Mouse (Mus musculus): ENCODE results near the gene Mosmo. TPM values are rescaled to one million over a fixed set of nuclear protein-coding genes. Genes with fewer than 3 reads are reported as not detected.

Gene Mosmo
- 8.2 and 10.1 TPM in 2 replicates for polyA plus RNA-seq (2015; fragmentation: Nextera tagmentation; extraction: Ambion mirVana)

- H3K9ac ChIP-seq (replicated peaks; ENCODE audit: low read length), result peak within 1 kb of the TSS; percentile 87
- H3K4me1 ChIP-seq (ENCODE audit: insufficient read depth, low read length), result peaks cover 28% of the 10 kb centered on the region
- no peaks in the 10 kb centered on the region for H3K27me3 ChIP-seq (ENCODE audit: insufficient read depth, low read length)
- WGBS, result under 1% methylated on average over 26 of the region's 44 CpGs
- peak; percentile 97 for ATAC-seq (ENCODE audit: low FRiP score, low TSS enrichment)
- peak within 1 kb of the TSS; percentile 70; the same call in 1 of the 2 replicates for H3K27ac ChIP-seq (ENCODE audit: low read length)
- H3K4me3 ChIP-seq (ENCODE audit: low read length), result peak within 1 kb of the TSS; percentile 91
- H3K36me3 ChIP-seq (ENCODE audit: insufficient read depth, low read length), result no peaks in the 10 kb centered on the region
- H3K9me3 ChIP-seq (ENCODE audit: low read length), result no peaks in the 10 kb centered on the region
- H3K4me2 ChIP-seq (replicated peaks; ENCODE audit: low read depth, low read length), result peak within 1 kb of the TSS; percentile 87
These were observed at the start of gene Mosmo for GRCm38 (mm10) chr7:120677001-120677643. TSS of gene Mosmo (plus strand) at chr7:120677618.

GRCm38 (mm10) chr7:120632518-120632917 is 44.9 kb upstream of the Mosmo start:
- no peak overlapping the region for H3K4me3 ChIP-seq (ENCODE audit: low read length)
- no peak overlapping the region for H3K9ac ChIP-seq (replicated peaks; ENCODE audit: low read length)
- WGBS, result 52% methylated on average over 1 of the region's 1 CpGs
- no peak overlapping the region for H3K27ac ChIP-seq (ENCODE audit: low read length)
- no peak overlapping the region for H3K4me2 ChIP-seq (replicated peaks; ENCODE audit: low read depth, low read length)
- peaks cover 21% of the 10 kb centered on the region for H3K4me1 ChIP-seq (ENCODE audit: insufficient read depth, low read length)
- peaks cover 1% of the 10 kb centered on the region; the same call in 1 of the 2 replicates for H3K36me3 ChIP-seq (ENCODE audit: insufficient read depth, low read length)
- no peak for ATAC-seq (ENCODE audit: low FRiP score, low TSS enrichment)
- no peaks in the 10 kb centered on the region for H3K9me3 ChIP-seq (ENCODE audit: low read length)
- no peaks in the 10 kb centered on the region for H3K27me3 ChIP-seq (ENCODE audit: insufficient read depth, low read length)

GRCm38 (mm10) chr7:120634301-120634700 is 43.1 kb upstream of the Mosmo start:
- Histone ChIP-seq H3K36me3 (ENCODE audit: insufficient read depth, low read length) (peaks cover 14% of the 10 kb centered on the region), H3K9ac (replicated peaks; ENCODE audit: low read length) (peak overlapping the region; percentile 96), H3K4me2 (replicated peaks; ENCODE audit: low read depth, low read length) (peak overlapping the region; percentile 73), H3K27me3 (ENCODE audit: insufficient read depth, low read length) (no peaks in the 10 kb centered on the region), H3K9me3 (ENCODE audit: low read length) (no peaks in the 10 kb centered on the region), H3K27ac (ENCODE audit: low read length) (peak overlapping the region; percentile 96), H3K4me3 (ENCODE audit: low read length) (peak overlapping the region; percentile 95), H3K4me1 (ENCODE audit: insufficient read depth, low read length) (peaks cover 21% of the 10 kb centered on the region)
- 5% methylated on average over 9 of the region's 9 CpGs for WGBS
- ATAC-seq (ENCODE audit: low FRiP score, low TSS enrichment), result peak; percentile 49; the same call in 1 of the 2 replicates

GRCm38 (mm10) chr7:120634711-120635361 is 42.6 kb upstream of the Mosmo start, which contains the start of gene Uqcrc2:
TSS of gene Uqcrc2 (plus strand) at chr7:120635176.
- Histone ChIP-seq H3K4me1 (ENCODE audit: insufficient read depth, low read length) (peaks cover 21% of the 10 kb centered on the region), H3K27me3 (ENCODE audit: insufficient read depth, low read length) (no peaks in the 10 kb centered on the region), H3K9me3 (ENCODE audit: low read length) (no peaks in the 10 kb centered on the region), H3K36me3 (ENCODE audit: insufficient read depth, low read length) (peaks cover 17% of the 10 kb centered on the region), H3K27ac (ENCODE audit: low read length) (peak within 1 kb of the TSS; percentile 96), H3K9ac (replicated peaks; ENCODE audit: low read length) (peak within 1 kb of the TSS; percentile 96), H3K4me2 (replicated peaks; ENCODE audit: low read depth, low read length) (peak within 1 kb of the TSS; percentile 84), H3K4me3 (ENCODE audit: low read length) (peak within 1 kb of the TSS; percentile 95)
- WGBS, result under 1% methylated on average over 45 of the region's 45 CpGs
- peak; percentile 99 for ATAC-seq (ENCODE audit: low FRiP score, low TSS enrichment)

GRCm38 (mm10) chr7:120635362-120635781 is 42.0 kb upstream of the Mosmo start:
- no peak for ATAC-seq (ENCODE audit: low FRiP score, low TSS enrichment)
- under 1% methylated on average over 32 of the region's 32 CpGs for WGBS
- no peaks in the 10 kb centered on the region for H3K27me3 ChIP-seq (ENCODE audit: insufficient read depth, low read length)

DNA sequence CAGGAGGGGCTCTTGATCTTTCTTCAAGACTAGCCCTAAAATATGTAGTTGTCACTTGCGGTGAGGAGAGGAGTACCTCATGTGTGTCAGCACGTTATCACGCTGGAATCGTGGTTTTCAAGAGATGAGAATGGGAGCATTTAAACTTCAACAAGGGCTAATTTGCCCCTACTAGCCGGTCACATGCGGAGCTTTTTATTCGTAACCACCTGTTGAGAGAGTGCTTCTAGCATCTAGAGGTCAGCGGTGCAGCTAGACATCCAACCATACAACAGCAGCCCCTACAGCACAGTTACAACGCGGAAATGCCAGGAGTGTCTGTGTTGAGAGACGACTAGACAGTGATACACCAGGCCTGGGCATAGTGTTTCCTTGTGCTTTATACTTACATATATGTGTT is 41.6 kb upstream of the Mosmo start:
- Histone ChIP-seq H3K27ac (ENCODE audit: low read length) (peak overlapping the region; percentile 96), H3K9ac (replicated peaks; ENCODE audit: low read length) (peak overlapping the region; percentile 96), H3K27me3 (ENCODE audit: insufficient read depth, low read length) (no peaks in the 10 kb centered on the region), H3K4me3 (ENCODE audit: low read length) (peak overlapping the region; percentile 95), H3K9me3 (ENCODE audit: low read length) (no peaks in the 10 kb centered on the region), H3K4me2 (replicated peaks; ENCODE audit: low read depth, low read length) (peak overlapping the region; percentile 84), H3K4me1 (ENCODE audit: insufficient read depth, low read length) (peaks cover 21% of the 10 kb centered on the region), H3K36me3 (ENCODE audit: insufficient read depth, low read length) (peaks cover 22% of the 10 kb centered on the region)
- under 1% methylated on average over 11 of the region's 11 CpGs for WGBS
- ATAC-seq (ENCODE audit: low FRiP score, low TSS enrichment), result no peak

More at GRCm38 (mm10) chr7:120635362-120635781, 42.0 kb upstream of the Mosmo start:
- Histone ChIP-seq H3K27ac (ENCODE audit: low read length) (peak overlapping the region; percentile 96), H3K4me2 (replicated peaks; ENCODE audit: low read depth, low read length) (peak overlapping the region; percentile 84), H3K9me3 (ENCODE audit: low read length) (no peaks in the 10 kb centered on the region), H3K9ac (replicated peaks; ENCODE audit: low read length) (peak overlapping the region; percentile 96), H3K4me3 (ENCODE audit: low read length) (peak overlapping the region; percentile 95), H3K4me1 (ENCODE audit: insufficient read depth, low read length) (peaks cover 21% of the 10 kb centered on the region), H3K36me3 (ENCODE audit: insufficient read depth, low read length) (peaks cover 20% of the 10 kb centered on the region)

GRCm38 (mm10) chr7:120643217-120643616 is 34.2 kb upstream of the Mosmo start:
- H3K9me3 ChIP-seq (ENCODE audit: low read length), result no peaks in the 10 kb centered on the region
- no peak overlapping the region for H3K27ac ChIP-seq (ENCODE audit: low read length)
- 64% methylated on average over 4 of the region's 4 CpGs for WGBS
- H3K4me1 ChIP-seq (ENCODE audit: insufficient read depth, low read length), result no peaks in the 10 kb centered on the region
- H3K4me3 ChIP-seq (ENCODE audit: low read length), result no peak overlapping the region
- H3K4me2 ChIP-seq (replicated peaks; ENCODE audit: low read depth, low read length), result no peak overlapping the region
- no peak for ATAC-seq (ENCODE audit: low FRiP score, low TSS enrichment)
- H3K36me3 ChIP-seq (ENCODE audit: insufficient read depth, low read length), result peaks cover 64% of the 10 kb centered on the region
- no peaks in the 10 kb centered on the region for H3K27me3 ChIP-seq (ENCODE audit: insufficient read depth, low read length)
- no peak overlapping the region for H3K9ac ChIP-seq (replicated peaks; ENCODE audit: low read length)

- 88% methylated on average over 2 of the region's 2 CpGs for WGBS
- H3K36me3 ChIP-seq (ENCODE audit: insufficient read depth, low read length), result peaks cover 70% of the 10 kb centered on the region
- H3K9me3 ChIP-seq (ENCODE audit: low read length), result no peaks in the 10 kb centered on the region
- H3K4me2 ChIP-seq (replicated peaks; ENCODE audit: low read depth, low read length), result no peak overlapping the region
- no peak overlapping the region for H3K4me3 ChIP-seq (ENCODE audit: low read length)
- H3K27ac ChIP-seq (ENCODE audit: low read length), result no peak overlapping the region
- no peaks in the 10 kb centered on the region for H3K27me3 ChIP-seq (ENCODE audit: insufficient read depth, low read length)
- no peaks in the 10 kb centered on the region for H3K4me1 ChIP-seq (ENCODE audit: insufficient read depth, low read length)
- H3K9ac ChIP-seq (replicated peaks; ENCODE audit: low read length), result no peak overlapping the region
- no peak for ATAC-seq (ENCODE audit: low FRiP score, low TSS enrichment)
These were observed 29.6 kb upstream of the Mosmo start for GRCm38 (mm10) chr7:120647849-120648248.

DNA sequence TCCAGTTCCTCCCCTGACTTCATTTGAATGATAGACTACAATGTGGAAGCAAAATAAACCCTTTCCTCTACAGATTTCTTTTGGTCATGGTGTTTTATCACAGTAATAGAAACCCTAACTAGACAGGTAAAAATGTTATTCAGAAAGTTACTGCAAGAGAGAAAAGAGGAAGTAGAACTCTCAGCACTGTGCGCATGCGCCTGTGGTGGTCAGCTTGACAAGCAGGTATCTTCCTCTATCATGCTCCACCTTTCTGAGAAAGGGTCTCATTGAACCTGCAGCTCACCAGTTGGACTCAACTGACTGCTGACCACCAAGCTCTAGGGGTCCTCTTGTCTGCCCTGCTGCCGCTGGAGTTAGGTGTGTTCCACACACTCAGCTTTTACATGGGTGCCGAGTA is 15.3 kb upstream of the Mosmo start:
- Histone ChIP-seq H3K4me2 (replicated peaks; ENCODE audit: low read depth, low read length) (no peak overlapping the region), H3K4me3 (ENCODE audit: low read length) (no peak overlapping the region), H3K9ac (replicated peaks; ENCODE audit: low read length) (no peak overlapping the region), H3K27ac (ENCODE audit: low read length) (no peak overlapping the region), H3K27me3 (ENCODE audit: insufficient read depth, low read length) (no peaks in the 10 kb centered on the region), H3K36me3 (ENCODE audit: insufficient read depth, low read length) (peaks cover 28% of the 10 kb centered on the region), H3K4me1 (ENCODE audit: insufficient read depth, low read length) (no peaks in the 10 kb centered on the region), H3K9me3 (ENCODE audit: low read length) (no peaks in the 10 kb centered on the region)
- no peak for ATAC-seq (ENCODE audit: low FRiP score, low TSS enrichment)
- 97% methylated on average over 4 of the region's 4 CpGs for WGBS

All from kidney, embryonic 16.5 days (tissue).